Comparison of ENCODE assay signal across 8 mouse cellular contexts in genomic region chr13:112259398-112259797, GRCm38 (mm10). TPM values are rescaled to one million over a fixed set of nuclear protein-coding genes. Genes with fewer than 3 reads are reported as not detected.
DNase-seq lines count a peak whose midpoint lies in the region; ATAC-seq and TF ChIP-seq lines count a peak whose summit lies in the region.

No protein-coding gene starts in this region.

- no peaks in the 10 kb centered on the region for H3K27me3 ChIP-seq in C2C12 (ENCODE audit: control insufficient read depth, insufficient read depth, insufficient read length)
- no peaks in the 10 kb centered on the region for H3K27me3 ChIP-seq in embryonic facial prominence, embryonic 14.5 days (replicated peaks; ENCODE audit: control insufficient read depth, insufficient read depth, low read length)
- no peaks in the 10 kb centered on the region for H3K27me3 ChIP-seq in heart, embryonic 15.5 days
- no peaks in the 10 kb centered on the region for H3K27me3 ChIP-seq in liver, embryonic 12.5 days (replicated peaks)
- H3K27me3 ChIP-seq in neural tube, embryonic 11.5 days (ENCODE audit: control insufficient read depth, insufficient read depth, low read length), result no peaks in the 10 kb centered on the region
- H3K27me3 ChIP-seq in stomach, embryonic 14.5 days (ENCODE audit: control insufficient read depth, insufficient read depth, low read length), result no peaks in the 10 kb centered on the region

- peak; percentile 83 for DNase-seq in embryonic facial prominence, embryonic 14.5 days (ENCODE audit: low spot score)
- DNase-seq in kidney, postnatal 10 days, result peak; percentile 85
- peak; percentile 67 for DNase-seq in neural tube, embryonic 11.5 days (ENCODE audit: low spot score)

- H3K9ac ChIP-seq in embryonic facial prominence, embryonic 14.5 days (ENCODE audit: low read depth, low read length), result no peak overlapping the region
- H3K9ac ChIP-seq in heart, embryonic 15.5 days, result no peak overlapping the region
- no peak overlapping the region for H3K9ac ChIP-seq in liver, embryonic 12.5 days
- no peak overlapping the region for H3K9ac ChIP-seq in neural tube, embryonic 11.5 days (ENCODE audit: low read length)
- no peak overlapping the region for H3K9ac ChIP-seq in stomach, embryonic 14.5 days (replicated peaks; ENCODE audit: low read depth, low read length)

- no peaks in the 10 kb centered on the region for H3K79me3 ChIP-seq in C2C12 (ENCODE audit: low read depth)

- ATAC-seq in embryonic facial prominence, embryonic 14.5 days (ENCODE audit: low read depth), result peak; percentile 91
- ATAC-seq in heart, embryonic 15.5 days (replicated peaks; ENCODE audit: insufficient number of reproducible peaks, insufficient read depth, low FRiP score, low read depth), result peak; percentile 74; the same call in 1 of the 2 replicates
- ATAC-seq in liver, embryonic 12.5 days, result peak; percentile 54; the same call in 1 of the 2 replicates
- ATAC-seq in neural tube, embryonic 11.5 days (ENCODE audit: insufficient read depth, low FRiP score, low TSS enrichment), result peak; percentile 61
- ATAC-seq in stomach, embryonic 14.5 days (ENCODE audit: insufficient number of reproducible peaks, insufficient read depth, low FRiP score, low read depth), result peak; percentile 77

- peak; percentile 65 for TF ChIP-seq CTCF in C2C12 (IDR thresholded peaks at IDR 0.05; ENCODE audit: control insufficient read depth, insufficient read depth, insufficient read length)
- TF ChIP-seq CTCF in bone marrow, adult 2 months (IDR thresholded peaks at IDR 0.05; ENCODE audit: control insufficient read depth, insufficient read depth, low read length), result peak; percentile 93

- no peaks in the 10 kb centered on the region for H3K36me3 ChIP-seq in C2C12 (ENCODE audit: control insufficient read depth, insufficient read depth)
- no peaks in the 10 kb centered on the region for H3K36me3 ChIP-seq in embryonic facial prominence, embryonic 14.5 days (ENCODE audit: control insufficient read depth, insufficient read depth, low read length)
- H3K36me3 ChIP-seq in heart, embryonic 15.5 days, result no peaks in the 10 kb centered on the region
- H3K36me3 ChIP-seq in liver, embryonic 12.5 days, result no peaks in the 10 kb centered on the region
- no peaks in the 10 kb centered on the region for H3K36me3 ChIP-seq in neural tube, embryonic 11.5 days (ENCODE audit: control insufficient read depth, insufficient read depth, low read length)
- no peaks in the 10 kb centered on the region for H3K36me3 ChIP-seq in stomach, embryonic 14.5 days (ENCODE audit: control insufficient read depth, insufficient read depth, low read length)

- 44% methylated on average over 2 of the region's 2 CpGs for WGBS in bone marrow, adult 2 months
- 25% methylated on average over 2 of the region's 2 CpGs for WGBS in embryonic facial prominence, embryonic 14.5 days
- WGBS in heart, embryonic 15.5 days, result 32% methylated on average over 2 of the region's 2 CpGs
- 35% methylated on average over 2 of the region's 2 CpGs for WGBS in liver, embryonic 12.5 days (ENCODE audit: insufficient replicate concordance)
- 73% methylated on average over 2 of the region's 2 CpGs for WGBS in neural tube, embryonic 11.5 days
- WGBS in stomach, embryonic 14.5 days, result 22% methylated on average over 2 of the region's 2 CpGs

- H3K27ac ChIP-seq in bone marrow, adult 2 months (ENCODE audit: control insufficient read depth, insufficient read depth, low read depth, low read length, poor library complexity), result no peak overlapping the region
- no peak overlapping the region for H3K27ac ChIP-seq in embryonic facial prominence, embryonic 14.5 days (replicated peaks; ENCODE audit: low read depth, low read length)
- no peak overlapping the region for H3K27ac ChIP-seq in heart, embryonic 15.5 days
- H3K27ac ChIP-seq in liver, embryonic 12.5 days, result no peak overlapping the region
- no peak overlapping the region for H3K27ac ChIP-seq in neural tube, embryonic 11.5 days (ENCODE audit: low read depth, low read length)
- no peak overlapping the region for H3K27ac ChIP-seq in stomach, embryonic 14.5 days (ENCODE audit: low read length)

- TF ChIP-seq POLR2A in bone marrow, adult 2 months (IDR thresholded peaks at IDR 0.05; ENCODE audit: borderline replicate concordance, control insufficient read depth, low read depth, low read length), result no peak

- no peaks in the 10 kb centered on the region for H3K4me1 ChIP-seq in bone marrow, adult 2 months (ENCODE audit: control insufficient read depth, insufficient read depth, low read length)
- no peaks in the 10 kb centered on the region for H3K4me1 ChIP-seq in embryonic facial prominence, embryonic 14.5 days (ENCODE audit: control insufficient read depth, insufficient read depth, low read length)
- H3K4me1 ChIP-seq in heart, embryonic 15.5 days (replicated peaks), result no peaks in the 10 kb centered on the region
- H3K4me1 ChIP-seq in liver, embryonic 12.5 days, result 0 out of 2 replicates have a peak, but pooled peaks cover 7% of the 10 kb centered on the region
- H3K4me1 ChIP-seq in neural tube, embryonic 11.5 days (ENCODE audit: control insufficient read depth, insufficient read depth, low read length), result no peaks in the 10 kb centered on the region
- no peaks in the 10 kb centered on the region for H3K4me1 ChIP-seq in stomach, embryonic 14.5 days (ENCODE audit: control insufficient read depth, insufficient read depth, low read length)

- no peak overlapping the region for H3K4me2 ChIP-seq in embryonic facial prominence, embryonic 14.5 days (ENCODE audit: low read depth, low read length)
- H3K4me2 ChIP-seq in heart, embryonic 15.5 days, result no peak overlapping the region
- no peak overlapping the region for H3K4me2 ChIP-seq in liver, embryonic 12.5 days
- no peak overlapping the region for H3K4me2 ChIP-seq in neural tube, embryonic 11.5 days (ENCODE audit: low read depth)
- no peak overlapping the region for H3K4me2 ChIP-seq in stomach, embryonic 14.5 days (replicated peaks; ENCODE audit: low read depth, low read length)

- no peaks in the 10 kb centered on the region for H3K79me2 ChIP-seq in C2C12 (ENCODE audit: control insufficient read depth, insufficient read depth)

- no peak overlapping the region for H3ac ChIP-seq in C2C12 (ENCODE audit: control insufficient read depth, insufficient read length, low read depth)

- no peaks in the 10 kb centered on the region for H3K9me3 ChIP-seq in embryonic facial prominence, embryonic 14.5 days (ENCODE audit: control insufficient read depth, low read length)
- no peaks in the 10 kb centered on the region for H3K9me3 ChIP-seq in heart, embryonic 15.5 days (replicated peaks)
- no peaks in the 10 kb centered on the region for H3K9me3 ChIP-seq in liver, embryonic 12.5 days (replicated peaks)
- H3K9me3 ChIP-seq in neural tube, embryonic 11.5 days (ENCODE audit: control insufficient read depth, low read length), result no peaks in the 10 kb centered on the region
- H3K9me3 ChIP-seq in stomach, embryonic 14.5 days (ENCODE audit: control insufficient read depth, low read depth, low read length), result no peaks in the 10 kb centered on the region

- no peak overlapping the region for H3K4me3 ChIP-seq in C2C12 (ENCODE audit: insufficient read depth, poor library complexity, severe bottlenecking)
- H3K4me3 ChIP-seq in bone marrow, adult 2 months (replicated peaks; ENCODE audit: control insufficient read depth, low read depth, low read length), result no peak overlapping the region
- no peak overlapping the region for H3K4me3 ChIP-seq in embryonic facial prominence, embryonic 14.5 days (ENCODE audit: low read depth, low read length)
- no peak overlapping the region for H3K4me3 ChIP-seq in heart, embryonic 15.5 days
- H3K4me3 ChIP-seq in liver, embryonic 12.5 days, result no peak overlapping the region
- H3K4me3 ChIP-seq in neural tube, embryonic 11.5 days (ENCODE audit: low read depth, low read length), result no peak overlapping the region
- H3K4me3 ChIP-seq in stomach, embryonic 14.5 days (ENCODE audit: low read depth, low read length), result no peak overlapping the region

TF ChIP-seq in C2C12, 6 proteins besides CTCF, POLR2A, EP300 and RAD21:
- TF ChIP-seq FOSL1 (IDR thresholded peaks at IDR 0.05; ENCODE audit: insufficient read depth, low read length, poor library complexity, severe bottlenecking) (no peak), CEBPB (IDR thresholded peaks at IDR 0.05; ENCODE audit: low read depth) (no peak), MAX (IDR thresholded peaks at IDR 0.05) (no peak), MYOD1 (IDR thresholded peaks at IDR 0.05; ENCODE audit: control insufficient read depth, insufficient read length, low read depth) (no peak), USF1 (IDR thresholded peaks at IDR 0.05; ENCODE audit: low read depth) (no peak), MYOG (IDR thresholded peaks at IDR 0.05; ENCODE audit: control insufficient read depth, extremely low read depth, insufficient read length) (no peak)

RNA-seq across cellular contexts. Expression of gene Ankrd55, which starts 28.9 kb away (rescaled TPM):
- polyA plus RNA-seq in C2C12 (2012; fragmentation: generic; extraction: Trizol), result 0.18 TPM
- 0.40 TPM in 1 of 2 replicates, not detected in the other for polyA plus RNA-seq in bone marrow, adult 2 months (2011; ENCODE audit: insufficient read depth, insufficient read length, low replicate concordance, missing spikeins)
- polyA plus RNA-seq in embryonic facial prominence, embryonic 14.5 days (2014; fragmentation: Nextera tagmentation; extraction: Ambion mirVana), result 0.92 and 1.2 TPM in 2 replicates
- polyA plus RNA-seq in heart, embryonic 15.5 days (2015; fragmentation: Nextera tagmentation; extraction: Ambion mirVana), result 0.09 and 0.13 TPM in 2 replicates
- 0.08 and 0.26 TPM in 2 replicates for polyA plus RNA-seq in liver, embryonic 12.5 days (2016; fragmentation: Nextera tagmentation; extraction: Ambion mirVana)
- 2.0 and 2.6 TPM in 2 replicates for polyA plus RNA-seq in neural tube, embryonic 11.5 days (2014; fragmentation: Nextera tagmentation; extraction: Ambion mirVana)
- polyA plus RNA-seq in stomach, embryonic 14.5 days (2014; fragmentation: Nextera tagmentation; extraction: Ambion mirVana), result 0.26 and 0.70 TPM in 2 replicates
